Mouse (Mus musculus) adrenal gland, postnatal 4 days (tissue): Measurements from ENCODE around the gene Tmem246. TPM values are rescaled to one million over a fixed set of nuclear protein-coding genes. Genes with fewer than 3 reads are reported as not detected.

ENCODE experiments used
- DNase-seq, 2 experiments: peaks; one replicate each; pipeline ENCODE4 v3.0.0; 2021 to 2022; ENCODE audit warnings: low spot score in 2 of 2, mixed read lengths in 2 of 2
- total RNA-seq, 2 experiments: library from RNA; stranded (reverse); gene quantifications; 2 replicates each; pipeline ENCODE4 v1.2.3; 2021

Tmem246 gene
- total RNA-seq, 2 experiments from 2014 or later = 13.8 to 14.0 TPM

GRCm38 (mm10) chr4:49583965-49584831, 13.5 kb downstream of the Tmem246 start:
- no peak for DNase-seq

GRCm38 (mm10) chr4:49581256-49581655, 16.4 kb downstream of the Tmem246 start:
- no peak for DNase-seq

DNA sequence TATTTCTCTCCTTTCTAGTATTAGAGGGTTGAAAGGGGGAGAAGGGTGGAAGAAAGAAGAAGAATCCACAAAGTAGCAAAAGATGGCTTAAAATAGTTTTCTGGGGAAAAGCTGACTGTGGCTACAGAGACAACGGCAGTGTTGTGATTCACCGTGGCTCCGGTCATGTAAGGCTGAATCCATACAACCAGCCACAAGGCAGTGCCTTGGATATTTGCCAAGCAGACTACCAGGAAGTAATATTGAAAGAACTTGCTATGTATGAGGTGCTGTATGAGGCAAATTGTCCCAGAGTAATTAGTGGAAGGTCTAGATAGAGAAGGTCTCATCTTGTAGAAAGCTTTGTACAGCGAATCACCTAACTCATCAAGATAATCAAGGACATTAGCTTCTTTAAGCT, 25.5 kb downstream of the Tmem246 start:
- no peak for DNase-seq

GRCm38 (mm10) chr4:49567613-49568012, 30.1 kb downstream of the Tmem246 start:
- DNase-seq = no peak

DNA sequence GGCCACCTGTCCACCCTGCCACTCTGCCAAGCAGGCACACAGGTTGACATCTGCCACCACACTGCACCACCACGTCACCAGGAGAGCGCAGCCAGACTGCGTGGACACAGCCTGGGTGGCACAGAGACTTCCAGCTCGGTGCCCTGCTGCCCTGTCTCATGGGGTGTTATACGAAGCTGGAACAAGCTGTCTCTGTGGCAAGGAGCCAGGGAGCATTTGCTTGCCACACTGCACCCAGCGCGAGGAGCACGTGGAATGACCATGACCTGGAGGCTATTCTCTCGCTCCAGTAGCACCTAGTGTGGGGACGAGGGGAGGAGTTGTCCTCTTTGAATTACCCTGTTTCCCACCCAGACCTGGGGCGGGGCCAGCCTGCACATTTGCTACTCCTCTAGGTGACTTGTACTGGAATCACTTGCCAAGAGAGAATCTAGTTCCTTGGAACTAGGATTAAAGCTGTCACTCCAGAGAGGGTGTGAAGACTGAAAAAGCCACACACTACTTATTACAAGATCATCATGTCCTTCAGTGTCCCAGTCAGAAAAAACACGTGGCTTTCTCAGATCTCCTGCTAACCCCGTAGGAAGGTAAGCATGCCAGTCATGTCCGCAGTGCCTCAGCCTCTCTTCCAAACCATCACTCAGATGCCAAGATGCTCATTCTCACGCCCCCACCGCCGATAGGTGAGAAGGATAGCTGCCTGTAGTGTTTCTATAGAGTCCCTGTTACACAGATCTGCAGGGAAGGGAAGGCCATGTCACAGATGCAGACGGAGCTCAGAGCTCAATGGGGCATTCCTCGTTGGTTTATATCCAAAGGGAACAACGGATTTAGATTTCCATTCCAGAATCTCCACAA, 37.5 kb downstream of the Tmem246 start:
- peak in 1 of 2 experiments; percentile 16 for DNase-seq

DNA sequence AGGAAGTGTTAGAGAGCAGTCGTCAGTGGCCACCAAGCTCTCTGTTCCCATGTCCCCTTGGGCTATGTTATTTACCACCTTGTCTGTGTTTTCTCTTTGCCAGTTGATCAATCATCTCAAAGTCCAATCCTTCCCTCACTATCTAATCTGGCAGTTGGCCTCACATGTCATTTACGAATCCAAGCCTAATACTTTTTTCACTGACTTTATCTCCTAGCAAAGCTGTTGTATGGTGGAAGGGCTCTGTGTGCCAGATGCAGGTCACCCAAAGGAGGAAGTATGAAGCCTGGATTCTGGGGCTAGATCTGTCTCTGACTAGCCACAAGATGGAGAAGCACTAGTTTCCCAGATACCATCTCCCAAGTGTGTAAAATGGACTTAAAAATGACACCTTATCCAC, 39.5 kb downstream of the Tmem246 start:
- no peak for DNase-seq

DNA sequence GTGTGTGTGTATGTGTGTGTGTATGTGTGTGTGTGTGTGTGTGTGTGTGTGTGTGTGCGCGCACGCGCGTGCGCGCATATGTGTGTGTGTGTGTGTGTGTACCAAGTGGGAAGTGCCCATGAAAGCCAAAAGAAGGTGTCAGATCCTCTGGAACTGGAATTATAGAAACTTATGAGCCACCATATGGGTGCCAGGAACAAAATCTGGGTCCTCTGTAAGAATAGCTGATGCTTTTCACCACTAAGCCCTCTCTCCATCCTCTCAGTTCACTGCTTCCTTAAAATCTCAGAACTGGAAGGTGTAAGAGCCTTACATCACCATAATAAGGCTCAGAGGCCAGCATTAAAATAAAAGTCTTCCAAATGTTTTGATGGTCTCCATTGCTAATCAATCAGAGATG, 40.3 kb downstream of the Tmem246 start:
- no peak for DNase-seq

DNA sequence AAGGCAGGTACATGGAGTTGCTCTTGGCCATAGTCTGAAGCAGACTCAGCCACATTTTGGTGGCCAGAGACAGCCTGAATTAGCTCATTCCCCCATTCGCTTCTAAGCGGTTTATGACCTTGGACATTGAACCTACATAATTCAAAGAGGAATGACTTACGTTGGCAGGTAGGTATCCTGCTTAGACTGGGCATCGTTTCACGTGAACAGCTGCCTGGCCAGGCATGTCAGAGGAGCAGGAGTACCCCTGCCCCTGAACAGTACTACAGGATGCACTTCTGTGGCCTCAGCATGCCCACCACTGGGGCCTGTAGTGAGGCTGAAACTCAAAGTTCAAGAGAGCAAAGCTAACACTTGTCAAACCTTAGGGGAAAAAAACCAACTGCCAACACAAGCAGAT, 44.3 kb downstream of the Tmem246 start:
- no peak for DNase-seq

GRCm38 (mm10) chr4:49549383-49549782, 48.3 kb downstream of the Tmem246 start, which contains the start of gene Aldob:
Aldob (minus strand) TSS chr4:49549546.
- DNase-seq = no peak

- DNase-seq = no peak
Observed at GRCm38 (mm10) chr4:49547544-49548219, 50.0 kb downstream of the Tmem246 start.

DNA sequence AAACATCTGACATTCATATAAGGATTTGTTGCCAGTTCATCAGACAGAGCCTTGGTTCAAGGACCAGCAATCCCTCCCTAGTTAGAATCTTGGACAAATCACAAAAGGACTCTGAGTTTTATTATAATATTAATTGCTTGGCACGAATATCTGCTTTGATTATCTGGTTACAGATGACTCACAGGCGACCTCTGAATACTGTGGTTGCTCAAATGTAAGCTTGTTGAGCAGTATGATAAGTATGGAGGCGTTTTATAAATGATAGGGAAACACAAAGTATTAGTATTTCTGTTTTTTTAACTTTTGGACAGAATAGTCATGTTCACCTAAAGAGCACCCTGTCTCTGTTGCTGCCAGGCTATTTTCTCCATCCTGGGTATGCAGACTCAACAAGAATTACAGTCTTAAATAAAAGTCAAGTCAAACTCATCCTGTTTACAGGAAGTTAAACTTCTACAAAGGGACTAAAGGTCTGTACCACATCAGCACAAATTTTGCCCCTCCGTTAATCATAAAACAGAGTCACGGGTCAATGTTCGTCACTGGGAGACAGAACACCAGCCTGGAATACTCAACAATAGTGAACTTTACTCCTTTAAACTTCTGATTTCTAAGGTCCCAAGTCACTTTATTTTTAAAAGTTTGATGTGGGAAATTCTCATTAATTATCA, 50.7 kb downstream of the Tmem246 start:
- no peak for DNase-seq

- DNase-seq = no peak
Observed at GRCm38 (mm10) chr4:49546026-49546425, 51.6 kb downstream of the Tmem246 start.

DNA sequence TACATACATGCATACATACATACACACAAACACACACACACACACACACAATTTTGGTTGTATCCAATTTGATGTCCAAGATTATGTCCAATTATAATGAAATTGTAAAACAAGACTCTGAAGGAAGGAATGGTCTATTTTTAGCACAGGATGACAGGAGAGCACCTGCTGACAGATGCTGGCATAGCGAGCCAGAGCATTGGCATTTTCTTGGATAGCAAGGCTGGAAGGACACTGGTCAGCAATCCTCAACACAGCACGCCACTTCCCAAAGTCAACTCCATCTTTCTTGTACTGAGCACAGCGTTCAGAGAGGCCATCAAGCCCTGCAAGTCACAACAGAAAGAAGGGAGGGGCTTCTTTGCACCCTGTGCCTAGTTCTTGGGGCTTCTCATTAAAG, 56.7 kb downstream of the Tmem246 start:
- DNase-seq = no peak

- no peak for DNase-seq
Observed at GRCm38 (mm10) chr4:49539665-49540064, 58.0 kb downstream of the Tmem246 start.

DNA sequence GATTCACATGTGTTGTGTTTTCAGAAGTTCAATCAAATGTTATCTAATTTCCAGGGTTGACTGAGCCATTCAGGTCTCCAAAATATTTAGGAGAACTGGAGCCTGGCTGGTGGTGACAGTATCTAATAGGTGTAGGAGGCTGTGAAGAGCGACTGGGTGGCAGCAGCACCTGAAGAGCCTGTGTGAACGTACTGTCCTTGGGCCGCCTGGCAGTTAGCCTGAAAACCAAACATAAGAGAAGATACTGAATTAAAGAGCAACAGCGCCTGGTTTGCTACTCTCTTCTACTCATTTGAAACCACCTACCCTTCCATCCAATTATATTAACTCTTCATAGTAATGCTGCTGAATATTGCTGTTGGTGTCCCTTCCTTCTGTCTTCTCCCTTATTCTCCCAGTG, 61.0 kb downstream of the Tmem246 start:
- no peak for DNase-seq

GRCm38 (mm10) chr4:49535675-49536294, 61.9 kb downstream of the Tmem246 start:
- DNase-seq = no peak

DNA sequence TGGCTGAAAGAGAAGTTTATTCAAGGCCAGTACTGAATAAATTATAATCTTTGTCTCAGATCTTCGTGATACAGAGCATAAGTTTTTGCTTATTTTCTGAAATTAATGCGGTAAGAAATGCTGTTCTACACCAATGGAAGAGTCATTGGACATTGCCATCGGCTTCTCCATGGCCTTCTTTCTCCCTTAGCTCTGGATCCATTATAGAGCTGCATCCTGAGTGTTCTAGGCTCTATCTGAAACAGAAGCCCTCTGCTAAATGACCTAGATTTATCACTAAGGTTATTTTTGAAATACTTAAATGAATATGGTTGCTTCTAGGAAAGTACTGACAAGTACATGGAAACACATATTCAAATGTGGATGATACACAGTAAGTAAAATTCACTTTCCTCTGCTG, 62.6 kb downstream of the Tmem246 start:
- DNase-seq = no peak
